Mouse (Mus musculus) urinary bladder, adult 2 months (tissue): Measurements from ENCODE around the gene Myadm. TPM values are rescaled to one million over a fixed set of nuclear protein-coding genes. Genes with fewer than 3 reads are reported as not detected.

ENCODE experiments used
- DNase-seq: peaks from one replicate; pipeline ENCODE4 v3.0.0; 2022; ENCODE audit warnings: low spot score
- polyA plus RNA-seq: library from polyadenylated mRNA; depleted of rRNA; stranded (reverse); fragments of >200 nt; gene quantifications from 2 replicates; pipeline ENCODE4 v1.2.3, GENCODE M21; 2012

Gene Myadm
- polyA plus RNA-seq, 1 experiment: 327 TPM

DNA sequence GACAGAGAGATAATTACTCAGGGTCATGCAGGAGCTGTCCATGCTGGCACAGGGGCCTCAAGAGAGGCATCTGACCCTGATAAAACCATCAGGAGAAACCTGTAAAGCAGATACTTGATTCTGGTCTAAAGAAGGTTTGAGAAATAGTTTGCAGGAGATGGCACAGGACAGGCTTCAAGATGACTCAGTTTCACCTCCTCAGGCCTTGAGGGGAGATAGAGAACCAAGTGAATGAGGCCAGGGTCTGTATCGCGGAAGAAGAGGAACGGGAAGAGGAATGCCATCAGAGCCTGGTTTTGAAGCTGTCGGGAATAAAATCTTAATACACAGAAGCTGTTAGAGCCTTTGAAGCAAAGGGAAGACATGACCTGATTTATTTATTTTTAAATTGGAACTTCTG lies 28.8 kb downstream of the Myadm start:
- DNase-seq: no peak

DNA sequence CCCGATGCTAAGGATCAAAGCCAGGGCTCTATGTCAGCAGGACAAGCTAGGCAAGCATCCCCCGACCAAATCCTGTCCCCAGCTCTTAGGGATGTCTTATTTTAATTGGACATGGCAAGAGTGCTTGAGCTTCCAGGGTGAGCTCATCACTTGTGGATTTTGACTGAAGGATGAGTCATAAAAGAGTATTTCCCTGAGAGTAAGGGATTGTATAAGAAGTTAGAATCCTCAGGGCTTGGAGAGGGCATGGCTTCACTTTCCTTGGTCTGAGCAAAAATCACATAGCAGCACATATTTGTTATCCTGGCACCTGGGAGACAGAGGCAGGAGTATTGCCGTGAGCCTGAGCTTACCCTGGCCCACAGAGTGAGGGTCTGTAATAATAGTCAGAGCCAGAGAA lies 32.0 kb downstream of the Myadm start:
- DNase-seq: no peak

DNA sequence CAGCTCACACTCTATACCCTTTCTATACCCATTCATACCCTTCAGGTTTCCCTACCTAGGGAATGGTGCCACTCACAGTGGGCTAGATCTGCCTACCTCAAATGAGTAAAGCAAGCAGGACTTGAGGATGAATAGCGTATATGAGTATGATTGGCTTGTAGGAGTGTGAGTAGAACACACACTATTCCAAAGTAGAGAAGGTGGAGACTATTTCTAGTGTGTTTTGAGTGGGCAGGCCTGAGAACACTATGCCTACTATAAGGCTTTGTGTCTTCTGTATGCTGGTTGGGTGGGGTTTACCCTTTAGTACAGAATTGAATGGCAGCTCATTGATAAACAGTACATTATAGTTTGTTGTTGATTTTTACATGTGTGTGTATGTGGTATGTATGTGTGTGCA lies 34.9 kb downstream of the Myadm start:
- no peak for DNase-seq

DNA sequence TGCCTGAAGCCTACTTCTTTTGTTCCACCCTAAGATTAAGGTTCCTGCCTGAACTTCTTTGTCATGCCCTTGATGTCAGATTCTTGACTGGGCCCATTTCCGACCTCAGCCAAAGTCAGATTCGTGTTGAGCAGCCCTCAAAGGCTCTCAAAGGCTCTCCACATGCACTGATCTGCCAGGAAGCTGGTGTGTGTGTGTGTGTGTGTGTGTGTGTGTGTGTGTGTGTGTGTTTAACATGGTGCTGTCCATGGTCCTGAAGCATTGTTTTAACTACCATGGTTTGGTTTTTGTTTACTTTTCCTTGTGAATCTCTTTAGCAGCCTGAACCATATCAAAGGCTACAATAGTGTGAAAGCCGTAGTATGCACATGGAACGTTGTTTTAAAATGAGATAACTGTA lies 39.1 kb downstream of the Myadm start:
- no peak for DNase-seq

DNA sequence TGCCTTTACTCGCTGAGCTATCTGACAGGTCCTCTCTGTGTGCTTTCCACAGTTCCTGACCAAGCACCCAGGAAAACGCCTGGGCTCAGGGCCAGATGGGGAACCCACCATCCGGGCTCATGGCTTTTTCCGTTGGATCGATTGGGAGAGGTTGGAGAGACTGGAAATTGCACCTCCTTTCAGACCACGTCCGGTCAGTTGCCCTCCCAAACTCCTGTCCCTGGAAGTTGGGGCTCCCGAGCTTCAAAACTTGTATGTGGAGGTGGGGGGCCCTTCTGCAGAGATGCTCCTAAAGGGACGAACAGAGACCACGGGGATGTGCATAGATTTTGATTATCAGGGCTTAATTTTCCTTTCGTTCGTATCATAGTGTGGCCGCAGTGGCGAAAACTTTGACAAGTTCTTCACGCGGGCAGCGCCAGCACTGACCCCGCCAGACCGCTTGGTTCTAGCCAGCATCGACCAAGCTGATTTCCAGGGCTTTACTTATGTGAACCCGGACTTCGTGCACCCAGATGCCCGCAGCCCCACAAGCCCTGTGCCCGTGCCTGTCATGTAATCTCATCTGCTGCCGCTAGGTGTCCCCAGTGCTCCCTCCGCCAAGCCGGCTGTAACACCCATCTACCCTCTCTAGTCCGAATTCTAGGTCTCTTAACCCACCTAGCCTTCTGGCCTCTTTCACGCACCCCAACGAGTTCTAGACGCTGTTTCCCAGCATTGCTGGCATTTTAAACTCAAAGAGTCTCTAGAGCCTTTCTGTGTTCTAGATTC lies 41.1 kb downstream of the Myadm start:
- peak; percentile 63 for DNase-seq

DNA sequence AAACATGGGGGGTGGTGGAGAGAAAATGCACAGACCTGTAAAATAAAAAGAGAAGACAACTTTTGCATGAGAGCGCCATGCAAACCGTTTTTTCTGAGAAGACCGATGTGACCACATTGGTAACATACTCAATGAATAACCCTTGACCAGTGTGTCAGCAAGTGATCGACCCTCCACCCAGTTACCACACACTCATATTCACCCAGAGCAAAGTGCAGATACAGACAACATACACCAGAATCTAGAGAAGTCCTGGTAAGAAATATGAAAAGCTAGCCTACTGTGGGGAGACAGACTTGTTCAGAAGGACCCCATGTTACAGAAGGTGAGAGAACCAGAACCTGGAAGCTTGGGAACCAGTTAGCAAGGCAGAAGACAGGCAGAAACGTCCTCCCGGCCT lies 42.3 kb downstream of the Myadm start:
- no peak for DNase-seq

DNA sequence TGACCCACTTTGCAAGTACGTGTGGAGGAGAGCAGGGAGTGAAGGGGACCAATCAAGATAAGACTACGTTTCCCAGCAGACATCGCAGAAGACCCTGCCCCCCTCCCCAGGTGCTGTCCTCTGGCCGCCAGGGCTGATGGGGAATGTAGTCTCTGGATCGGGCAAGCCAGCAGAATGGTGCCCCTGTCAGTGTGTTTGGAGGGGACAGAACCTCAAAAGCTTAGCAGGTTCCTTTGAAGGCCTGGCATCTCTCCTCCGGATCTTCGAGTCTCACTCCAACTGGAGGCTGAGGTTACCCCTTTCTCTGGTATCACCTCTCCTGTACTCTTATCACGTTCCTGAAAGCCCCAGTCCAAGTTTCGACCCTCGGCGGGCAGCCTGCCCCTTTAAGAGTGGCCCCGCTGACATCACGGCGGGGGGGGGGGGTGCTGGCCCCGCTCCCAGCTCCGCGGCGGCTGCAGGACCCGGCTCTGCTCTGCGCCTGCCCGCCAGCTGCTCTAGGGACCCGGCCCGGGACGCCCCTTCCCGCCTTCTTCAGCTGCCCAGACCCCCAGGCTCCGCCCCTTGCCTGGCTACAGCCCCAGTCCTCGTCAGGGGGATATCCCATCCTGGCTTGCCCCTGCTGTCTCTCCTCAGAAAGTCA lies 42.8 kb downstream of the Myadm start:
- no peak for DNase-seq

DNA sequence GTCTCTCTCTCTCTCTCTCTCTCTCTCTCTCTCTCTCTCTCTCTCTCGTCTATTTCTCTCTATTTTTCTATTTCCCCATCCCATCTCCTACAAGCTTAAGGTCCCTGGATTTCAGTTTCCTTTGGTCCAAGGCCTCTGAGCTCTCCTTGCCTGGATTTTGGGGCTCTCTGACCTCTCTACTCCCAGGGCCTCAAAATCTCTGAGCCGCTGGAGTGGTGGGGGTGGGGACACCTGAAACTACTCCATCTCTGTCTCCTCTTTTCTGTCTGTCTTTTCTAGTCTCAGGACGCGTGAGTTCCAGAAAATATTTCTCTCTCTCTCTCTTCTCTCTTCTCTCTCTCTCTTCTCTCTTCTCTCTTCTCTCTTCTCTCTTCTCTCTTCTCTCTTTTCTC lies 43.3 kb downstream of the Myadm start:
- no peak for DNase-seq

DNA sequence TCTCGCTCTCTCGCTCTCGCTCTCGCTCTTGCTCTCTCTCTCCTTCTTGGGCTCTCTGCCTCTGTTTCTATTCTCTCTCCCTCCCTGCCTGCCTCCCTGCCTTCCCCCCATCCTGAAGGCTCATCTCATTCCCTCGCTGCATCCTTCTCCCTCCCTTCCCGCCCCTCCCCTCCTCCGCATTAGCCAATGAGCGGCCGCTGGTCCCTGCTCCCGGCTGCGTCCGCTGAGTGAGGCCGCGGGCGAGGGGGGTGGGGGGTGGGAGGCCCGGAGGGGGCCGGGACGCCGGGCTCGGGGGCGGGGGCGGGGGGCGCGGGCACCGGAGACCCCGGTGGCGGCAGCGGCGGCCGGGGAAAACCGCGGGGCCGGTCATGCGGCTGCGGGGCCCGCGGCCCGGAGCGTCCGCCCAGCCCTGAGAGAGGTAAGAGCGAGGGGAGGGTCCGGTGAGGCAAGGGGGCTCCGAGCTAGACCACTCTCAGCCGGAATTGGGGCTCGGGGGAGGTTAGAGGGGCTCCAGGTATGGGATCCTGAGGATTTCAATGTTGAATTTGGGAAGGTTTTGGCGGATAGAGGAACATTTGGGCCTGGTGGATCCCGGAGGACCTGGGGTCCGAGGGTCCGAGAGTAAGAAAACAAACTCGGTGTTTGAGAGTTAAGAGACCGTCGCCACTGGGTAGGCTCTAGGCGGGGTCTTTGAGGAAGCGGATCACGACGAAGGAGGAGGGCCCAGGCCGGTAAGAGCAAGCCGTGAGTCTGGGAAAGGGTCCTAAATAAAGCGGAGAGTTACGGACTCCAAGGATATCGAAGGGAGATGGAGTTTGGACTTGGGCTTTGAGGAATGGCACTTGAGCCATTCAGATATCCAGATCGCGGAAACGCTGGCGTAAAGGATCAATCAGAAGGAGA lies 44.0 kb downstream of the Myadm start, which contains the start of gene Cacng7:
Gene Cacng7 (plus strand): TSS at position 337 of the 903 bp plus-strand sequence.
- no peak for DNase-seq

DNA sequence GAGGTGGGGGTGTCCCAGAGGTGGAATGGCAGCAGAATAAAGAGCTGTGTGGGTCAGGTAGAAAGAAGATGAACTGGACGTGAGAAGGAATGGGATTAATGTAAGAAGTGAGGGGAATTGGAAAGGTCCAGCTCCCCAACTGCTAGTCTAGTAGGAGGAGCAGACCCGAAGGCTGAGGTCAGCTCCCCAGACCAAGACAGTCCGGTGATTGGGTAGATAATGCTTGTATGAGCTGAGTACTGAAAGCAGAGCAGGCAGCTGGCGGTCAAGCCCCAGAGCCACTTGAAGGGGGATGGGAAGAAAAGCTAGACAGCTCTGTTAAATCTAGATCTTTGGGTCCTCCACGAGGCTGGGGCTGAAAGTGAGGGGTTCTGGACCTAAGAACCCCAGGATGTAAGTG lies 44.7 kb downstream of the Myadm start:
- DNase-seq: no peak

DNA sequence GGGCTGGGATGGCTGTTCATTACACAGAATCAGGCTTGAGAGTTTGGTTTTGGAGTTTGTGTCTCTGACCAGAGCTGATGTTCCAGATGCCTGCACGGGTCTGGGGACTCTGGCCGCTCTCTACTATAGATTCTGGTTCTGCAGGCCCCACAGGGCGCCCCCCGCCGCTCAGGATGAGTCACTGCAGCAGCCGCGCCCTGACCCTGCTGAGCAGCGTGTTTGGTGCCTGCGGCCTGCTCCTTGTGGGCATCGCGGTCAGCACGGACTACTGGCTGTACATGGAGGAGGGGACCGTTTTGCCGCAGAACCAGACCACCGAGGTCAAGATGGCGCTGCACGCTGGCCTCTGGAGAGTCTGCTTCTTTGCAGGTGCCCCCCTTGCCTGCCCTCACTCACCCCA lies 47.5 kb downstream of the Myadm start:
- DNase-seq: no peak

DNA sequence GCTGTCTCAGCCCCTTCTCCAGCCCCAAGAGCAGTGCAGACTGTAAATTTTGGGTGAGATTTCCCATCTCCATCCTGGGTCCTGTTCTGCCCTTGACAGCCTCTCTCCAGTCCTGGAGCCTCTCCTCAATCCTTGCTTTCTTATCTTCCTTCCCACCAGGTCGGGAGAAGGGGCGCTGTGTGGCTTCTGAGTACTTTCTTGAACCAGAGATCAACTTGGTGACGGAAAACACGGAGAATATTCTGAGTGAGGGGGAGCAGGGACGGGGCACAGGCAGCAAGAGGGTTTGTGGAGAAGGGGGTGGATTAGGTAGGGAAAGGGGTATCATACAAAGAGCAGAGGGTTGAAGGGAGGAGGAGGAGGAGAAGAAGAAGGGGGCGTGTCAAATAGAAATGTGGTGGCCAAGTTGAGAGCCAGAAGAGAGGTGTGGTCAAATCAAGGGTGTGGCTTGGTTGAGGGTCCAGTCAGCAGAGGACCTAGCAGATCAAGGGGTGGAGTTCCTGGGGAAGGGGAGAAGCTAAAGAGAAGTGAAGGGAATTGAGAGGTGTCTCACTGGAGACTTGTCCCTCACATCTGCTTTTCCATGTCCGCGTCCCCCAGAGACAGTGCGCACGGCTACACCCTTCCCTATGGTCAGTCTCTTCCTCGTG lies 49.5 kb downstream of the Myadm start:
- no peak for DNase-seq

DNA sequence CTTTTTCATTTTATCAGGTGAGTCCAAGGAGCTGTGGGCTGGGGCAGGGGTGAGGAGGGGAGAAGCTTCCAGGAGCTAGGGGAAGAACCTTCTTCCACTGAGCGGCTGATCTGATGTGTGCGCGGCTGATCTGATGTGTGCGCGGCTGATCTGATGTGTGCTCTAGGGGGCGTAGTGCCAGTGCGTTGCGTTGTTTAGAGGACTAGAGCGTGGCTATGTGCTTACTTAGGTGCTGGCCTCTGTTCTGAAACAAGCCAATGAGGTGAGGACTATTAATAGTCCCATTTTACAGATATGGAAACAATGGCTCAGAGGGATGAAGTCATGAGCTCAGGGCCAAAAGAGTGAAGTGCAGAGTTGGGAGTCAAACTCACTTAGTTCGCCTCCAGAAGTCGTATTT lies 50.1 kb downstream of the Myadm start:
- no peak for DNase-seq

DNA sequence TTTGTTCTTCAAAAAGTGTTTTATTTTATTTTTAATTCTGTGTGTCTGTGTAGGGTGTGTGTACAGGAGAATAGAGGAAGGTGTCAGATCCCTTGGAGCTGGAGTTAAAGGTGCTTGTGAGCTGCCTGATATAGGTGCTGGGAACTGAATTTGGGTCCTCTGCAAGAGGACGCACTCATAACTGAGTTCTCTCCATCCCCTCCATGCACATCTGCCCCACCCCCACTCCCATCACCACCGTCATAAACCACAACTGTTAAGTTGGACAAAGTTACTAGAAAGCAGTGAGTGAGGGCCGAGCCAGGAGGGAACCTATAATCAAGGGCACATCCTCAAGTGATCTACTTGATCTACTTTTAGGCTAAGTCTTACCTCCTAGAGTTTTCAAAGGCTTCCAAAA lies 55.0 kb downstream of the Myadm start:
- no peak for DNase-seq

DNA sequence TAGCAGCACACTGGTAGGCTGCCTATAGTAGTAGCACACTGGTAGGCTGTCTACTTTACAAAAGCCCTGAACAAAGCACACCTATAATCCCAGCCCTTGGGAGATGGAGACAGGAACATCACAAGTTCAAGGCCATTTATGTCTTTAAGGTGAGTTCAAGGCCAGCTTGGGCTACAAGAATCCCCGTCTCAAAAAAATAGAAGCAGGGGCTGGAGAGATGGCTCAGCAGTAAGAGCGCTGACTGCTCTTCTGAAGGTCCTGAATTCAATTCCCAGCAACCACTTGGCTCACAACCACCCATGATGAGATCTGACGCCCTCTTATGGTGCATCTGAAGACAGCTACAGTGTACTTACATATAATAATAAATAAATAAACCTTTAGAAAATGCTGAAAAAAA lies 56.4 kb downstream of the Myadm start:
- DNase-seq: no peak

DNA sequence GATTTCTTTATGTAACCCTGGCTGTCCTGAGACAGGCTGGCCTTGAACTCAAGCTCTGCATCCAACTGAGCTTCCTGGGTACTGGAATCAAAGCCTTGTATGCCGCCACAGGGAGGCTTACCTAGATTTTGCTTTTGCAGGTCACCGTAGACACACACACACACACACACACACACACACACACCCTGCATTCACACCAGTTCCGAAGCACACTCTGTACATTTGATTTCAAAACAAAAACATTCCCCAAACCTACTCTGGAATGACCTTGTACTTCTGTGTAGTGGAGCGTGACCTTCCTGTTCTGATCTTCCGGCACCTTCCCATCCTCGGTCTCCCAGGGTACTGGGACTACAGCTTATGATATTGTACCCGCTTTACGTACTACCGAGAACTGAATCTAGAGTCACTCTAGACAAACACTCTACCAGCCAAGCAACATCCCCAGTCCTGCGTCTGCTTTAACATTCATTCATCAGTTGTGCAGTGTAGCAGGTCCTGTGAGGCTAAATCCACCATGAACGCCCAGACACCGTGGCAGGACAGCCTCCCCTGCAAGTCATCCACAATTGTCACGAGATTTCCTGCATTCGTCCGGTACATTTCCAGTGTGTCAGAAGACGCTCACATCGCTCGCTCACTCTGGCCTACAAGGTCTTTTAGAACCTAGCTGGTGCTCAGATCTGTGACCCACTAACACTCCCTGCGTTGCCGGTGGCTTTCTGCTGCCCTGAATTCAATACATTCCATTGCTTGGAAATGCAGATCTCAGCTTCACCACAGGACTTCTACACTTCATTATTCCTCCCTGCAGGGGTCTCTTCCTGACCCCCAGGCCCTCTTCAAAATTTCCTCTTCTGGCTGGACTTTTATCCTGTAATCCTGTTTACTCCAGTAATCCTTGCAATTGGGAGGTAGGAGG lies 58.7 kb downstream of the Myadm start:
- DNase-seq: no peak

DNA sequence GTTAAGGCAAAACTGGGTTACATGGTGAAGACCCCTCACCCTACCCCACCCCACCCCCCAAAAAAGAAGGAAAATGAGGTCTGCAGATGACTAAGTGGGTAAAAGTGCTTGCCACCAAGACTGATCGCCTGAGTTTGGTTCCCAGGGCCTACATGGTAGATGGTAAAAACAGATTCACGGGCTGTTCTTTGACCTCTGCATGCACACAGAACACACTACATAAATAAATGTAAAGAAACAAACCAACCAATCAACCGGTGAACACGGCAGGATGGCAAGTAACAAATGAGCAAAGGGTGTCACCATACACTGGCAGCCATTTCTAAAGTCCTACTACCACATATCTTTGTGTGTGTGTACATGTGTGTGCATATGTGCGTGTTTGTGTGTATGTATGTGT lies 59.4 kb downstream of the Myadm start:
- no peak for DNase-seq

DNA sequence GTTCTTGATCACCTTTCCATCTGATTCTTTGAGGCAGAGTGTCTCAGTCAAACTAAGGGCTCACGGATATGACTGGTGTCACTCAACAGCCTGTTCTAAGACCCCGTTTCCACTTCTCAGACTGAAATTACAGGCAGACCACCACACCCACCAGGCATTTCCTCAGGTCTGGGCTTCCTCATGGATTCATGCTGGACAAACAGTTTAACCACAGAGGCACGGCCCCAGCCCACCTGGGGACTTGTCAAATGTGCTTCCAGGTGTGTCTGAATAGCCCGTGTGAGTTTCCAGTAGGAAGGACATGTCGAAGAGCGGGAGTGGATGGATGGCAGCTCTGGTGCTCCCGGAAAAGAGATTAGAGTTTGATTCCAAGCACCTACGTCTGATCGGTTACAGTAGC lies 60.9 kb downstream of the Myadm start:
- DNase-seq: no peak
